Mouse (Mus musculus): ENCODE results near the gene Ttc24.

GRCm38 (mm10) chr3:88106126-88106525 lies 28.0 kb upstream of the Ttc24 start:
- no peak for TF ChIP-seq CTCF (IDR thresholded peaks at IDR 0.05; ENCODE audit: low read depth)
- no peak for TF ChIP-seq EP300 (IDR thresholded peaks at IDR 0.05; ENCODE audit: low read depth)
